Mouse (Mus musculus) neural tube, embryonic 12.5 days (tissue): ENCODE results near the gene Sp2. TPM values are rescaled to one million over a fixed set of nuclear protein-coding genes. Genes with fewer than 3 reads are reported as not detected.
A peak's percentile ranks its signal among the peaks of the same experiment; 100 is the strongest.

Source experiments
- ATAC-seq: fragments of 200-750 bp; cut with Nextera tagmentation; 2 replicates; pipeline ENCODE4 v1.8.0; 2017; ENCODE audit warnings: low read depth, mild to moderate bottlenecking, moderate TSS enrichment, moderate library complexity; ENCODE audit not compliant: low FRiP score
- H3K27ac ChIP-seq: fragments of 300-500 bp; sonication (generic); 2 replicates; pipeline ENCODE4 v1.5.1; 2016
- H3K27me3 ChIP-seq: fragments of 300-500 bp; sonication (generic); replicated peaks from 2 replicates; pipeline ENCODE4 v1.6.1; 2016; ENCODE audit warnings: mild to moderate bottlenecking
- H3K36me3 ChIP-seq: fragments of 300-500 bp; sonication (generic); 2 replicates; pipeline ENCODE4 v1.6.1; 2016; ENCODE audit warnings: mild to moderate bottlenecking
- H3K4me1 ChIP-seq: fragments of 300-500 bp; sonication (generic); 2 replicates; pipeline ENCODE4 v1.6.1; 2016
- H3K4me2 ChIP-seq: fragments of 300-500 bp; sonication (generic); replicated peaks from 2 replicates; pipeline ENCODE4 v1.6.1; 2016; ENCODE audit warnings: mild to moderate bottlenecking
- H3K4me3 ChIP-seq: fragments of 300-500 bp; sonication (generic); 2 replicates; pipeline ENCODE4 v1.5.1; 2016
- H3K9ac ChIP-seq: fragments of 300-500 bp; sonication (generic); 2 replicates; pipeline ENCODE4 v1.6.1; 2016; ENCODE audit warnings: mild to moderate bottlenecking
- H3K9me3 ChIP-seq: fragments of 300-500 bp; sonication (generic); 2 replicates; pipeline ENCODE4 v1.6.1; 2016; ENCODE audit warnings: mild to moderate bottlenecking
- WGBS: fragments of 180-500 bp; shearing (Covaris S2); methylation state at CpG from one replicate; pipeline ENCODE4 v1.1.7; 2016; 5-methylcytosine and 5-hydroxymethylcytosine counted together
- polyA plus RNA-seq: library from polyadenylated mRNA; unstranded; fragments of >200 nt; fragmentation: Nextera tagmentation; extraction: Ambion mirVana; gene quantifications from 2 replicates; pipeline ENCODE4 v1.2.1, GENCODE M21; 2016

The Sp2 gene
- polyA plus RNA-seq, 1 experiment from 2014 or later, result 20.4 TPM

- peaks cover 30% of the 10 kb centered on the region for H3K4me1 ChIP-seq
- peaks cover 84% of the 10 kb centered on the region for H3K27me3 ChIP-seq
- peak overlapping the region; percentile 28 for H3K4me3 ChIP-seq
- H3K4me2 ChIP-seq, result peak overlapping the region; percentile 54
- no peak overlapping the region for H3K27ac ChIP-seq
- H3K36me3 ChIP-seq, result no peaks in the 10 kb centered on the region
- ATAC-seq, result no peak
- no peaks in the 10 kb centered on the region for H3K9me3 ChIP-seq
- WGBS, result 1% methylated on average over 36 of the region's 36 CpGs
- H3K9ac ChIP-seq, result no peak overlapping the region
Measured at GRCm38 (mm10) chr11:97017696-97018582, 35.2 kb upstream of the Sp2 start.

GRCm38 (mm10) chr11:97013121-97013670, 30.4 kb upstream of the Sp2 start, which contains the start of gene Sp6:
TSS of gene Sp6 (plus strand) at chr11:97013394.
- Histone ChIP-seq H3K36me3 (no peaks in the 10 kb centered on the region), H3K4me2 (no peak within 1 kb of the TSS), H3K27me3 (peaks cover 61% of the 10 kb centered on the region), H3K9me3 (no peaks in the 10 kb centered on the region), H3K4me1 (0 out of 2 replicates have a peak, but pooled peaks cover 5% of the 10 kb centered on the region), H3K9ac (no peak within 1 kb of the TSS), H3K4me3 (no peak within 1 kb of the TSS), H3K27ac (no peak within 1 kb of the TSS)
- no peak for ATAC-seq
- WGBS, result 33% methylated on average over 8 of the region's 8 CpGs

GRCm38 (mm10) chr11:97009198-97009790, 26.5 kb upstream of the Sp2 start:
- H3K4me2 ChIP-seq, result no peak overlapping the region
- 0 out of 2 replicates have a peak, but pooled peaks cover 6% of the 10 kb centered on the region for H3K4me1 ChIP-seq
- H3K4me3 ChIP-seq, result no peak overlapping the region
- WGBS, result 53% methylated on average over 8 of the region's 8 CpGs
- H3K36me3 ChIP-seq, result no peaks in the 10 kb centered on the region
- H3K9me3 ChIP-seq, result no peaks in the 10 kb centered on the region
- ATAC-seq, result no peak
- no peak overlapping the region for H3K9ac ChIP-seq
- no peak overlapping the region for H3K27ac ChIP-seq
- H3K27me3 ChIP-seq, result peaks cover 36% of the 10 kb centered on the region

GRCm38 (mm10) chr11:97007093-97007794, 24.5 kb upstream of the Sp2 start:
- WGBS, result 78% methylated on average over 9 of the region's 9 CpGs
- Histone ChIP-seq H3K27me3 (peaks cover 34% of the 10 kb centered on the region), H3K27ac (no peak overlapping the region), H3K4me1 (0 out of 2 replicates have a peak, but pooled peaks cover 6% of the 10 kb centered on the region), H3K9ac (no peak overlapping the region), H3K36me3 (no peaks in the 10 kb centered on the region), H3K4me3 (no peak overlapping the region), H3K9me3 (no peaks in the 10 kb centered on the region), H3K4me2 (no peak overlapping the region)
- no peak for ATAC-seq

GRCm38 (mm10) chr11:97003170-97003569, 20.4 kb upstream of the Sp2 start:
- Histone ChIP-seq H3K4me3 (no peak overlapping the region), H3K27ac (no peak overlapping the region), H3K36me3 (no peaks in the 10 kb centered on the region), H3K4me1 (0 out of 2 replicates have a peak, but pooled peaks cover 3% of the 10 kb centered on the region), H3K9ac (no peak overlapping the region), H3K27me3 (peaks cover 31% of the 10 kb centered on the region), H3K9me3 (no peaks in the 10 kb centered on the region), H3K4me2 (no peak overlapping the region)
- WGBS, result 23% methylated on average over 5 of the region's 5 CpGs
- no peak for ATAC-seq

GRCm38 (mm10) chr11:96997380-96997956, 14.7 kb upstream of the Sp2 start:
- Histone ChIP-seq H3K27ac (no peak overlapping the region), H3K9ac (peak overlapping the region; percentile 61), H3K36me3 (no peaks in the 10 kb centered on the region), H3K9me3 (no peaks in the 10 kb centered on the region), H3K4me3 (peak overlapping the region; percentile 26), H3K4me1 (peaks cover 24% of the 10 kb centered on the region), H3K4me2 (peak overlapping the region; percentile 65), H3K27me3 (peaks cover 14% of the 10 kb centered on the region)
- 0 out of 2 replicates have a peak, but pooled peaks have one; percentile 41 for ATAC-seq
- 3% methylated on average over 30 of the region's 30 CpGs for WGBS

GRCm38 (mm10) chr11:96996773-96997379, 14.1 kb upstream of the Sp2 start:
- Histone ChIP-seq H3K9ac (peak overlapping the region; percentile 61), H3K27me3 (peaks cover 14% of the 10 kb centered on the region), H3K36me3 (no peaks in the 10 kb centered on the region), H3K4me1 (peaks cover 29% of the 10 kb centered on the region), H3K4me2 (peak overlapping the region; percentile 65), H3K27ac (no peak overlapping the region), H3K9me3 (no peaks in the 10 kb centered on the region), H3K4me3 (peak overlapping the region; percentile 26)
- 6% methylated on average over 17 of the region's 17 CpGs for WGBS
- ATAC-seq, result 0 out of 2 replicates have a peak, but pooled peaks have one; percentile 33

GRCm38 (mm10) chr11:96995836-96996772, 13.3 kb upstream of the Sp2 start:
- Histone ChIP-seq H3K27me3 (peaks cover 14% of the 10 kb centered on the region), H3K4me2 (no peak overlapping the region), H3K9ac (no peak overlapping the region), H3K36me3 (no peaks in the 10 kb centered on the region), H3K4me1 (peaks cover 29% of the 10 kb centered on the region), H3K9me3 (no peaks in the 10 kb centered on the region), H3K27ac (no peak overlapping the region), H3K4me3 (no peak overlapping the region)
- 82% methylated on average over 15 of the region's 15 CpGs for WGBS
- no peak for ATAC-seq

GRCm38 (mm10) chr11:96995031-96995430, 12.3 kb upstream of the Sp2 start:
- peaks cover 8% of the 10 kb centered on the region for H3K27me3 ChIP-seq
- no peak overlapping the region for H3K9ac ChIP-seq
- WGBS, result 23% methylated on average over 5 of the region's 5 CpGs
- no peak for ATAC-seq
- H3K27ac ChIP-seq, result no peak overlapping the region
- H3K4me1 ChIP-seq, result peaks cover 29% of the 10 kb centered on the region
- no peaks in the 10 kb centered on the region for H3K36me3 ChIP-seq
- H3K9me3 ChIP-seq, result no peaks in the 10 kb centered on the region
- H3K4me2 ChIP-seq, result 0 out of 2 replicates have a peak overlapping the region, but pooled peaks have one; percentile 7
- H3K4me3 ChIP-seq, result no peak overlapping the region

- peaks cover 36% of the 10 kb centered on the region for H3K4me1 ChIP-seq
Measured at GRCm38 (mm10) chr11:96992722-96993311, 10.1 kb upstream of the Sp2 start.

More at GRCm38 (mm10) chr11:96992722-96993311, 10.1 kb upstream of the Sp2 start:
- WGBS, result 35% methylated on average over 8 of the region's 8 CpGs
- no peak overlapping the region for H3K27ac ChIP-seq
- H3K9ac ChIP-seq, result no peak overlapping the region
- peaks cover 6% of the 10 kb centered on the region for H3K27me3 ChIP-seq
- H3K9me3 ChIP-seq, result no peaks in the 10 kb centered on the region
- H3K4me3 ChIP-seq, result no peak overlapping the region
- H3K36me3 ChIP-seq, result no peaks in the 10 kb centered on the region
- ATAC-seq, result no peak
- no peak overlapping the region for H3K4me2 ChIP-seq
